Mouse (Mus musculus) myocyte (in vitro differentiated cells): ENCODE measurements at regions not wholly inside any gene's neighbourhood (a gene's known extent, or its start where the extent isn't known, plus 50 kb on each side); places are given as distances from the start of the nearest gene placed in this dataset.

Experiments used
- H3K27me3 ChIP-seq: one replicate; pipeline ENCODE4 v1.6.1; 2011; ENCODE audit not compliant: control insufficient read depth, insufficient read depth, insufficient read length
- H3K36me3 ChIP-seq: one replicate; pipeline ENCODE4 v1.6.1; 2011; ENCODE audit not compliant: control insufficient read depth, insufficient read depth
- H3K4me2 ChIP-seq: one replicate; pipeline ENCODE4 v1.6.1; 2011; ENCODE audit warnings: low read depth, control low read depth
- H3K4me3 ChIP-seq: one replicate; pipeline ENCODE4 v1.5.1; 2011; ENCODE audit warnings: mild to moderate bottlenecking, control low read depth, moderate library complexity
- H3K79me2 ChIP-seq: one replicate; pipeline ENCODE4 v1.6.1; 2011; ENCODE audit not compliant: control insufficient read depth, insufficient read depth
- H3ac ChIP-seq: one replicate; pipeline ENCODE4 v1.6.1; 2011; ENCODE audit not compliant: control insufficient read depth, insufficient read length
- CEBPB ChIP-seq: IDR thresholded peaks from 2 replicates; pipeline ENCODE4 v1.6.1; 2011; ENCODE audit warnings: mild to moderate bottlenecking, moderate library complexity; ENCODE audit not compliant: poor library complexity, insufficient read depth, severe bottlenecking
- E2F4 ChIP-seq: IDR thresholded peaks from one replicate; pipeline ENCODE4 v1.6.1; 2011; ENCODE audit warnings: mild to moderate bottlenecking, control low read depth, moderate library complexity; ENCODE audit not compliant: insufficient read depth
- MAX ChIP-seq: IDR thresholded peaks from one replicate; pipeline ENCODE4 v1.6.1; 2011; ENCODE audit warnings: low read depth, mild to moderate bottlenecking, control low read depth
- MYOD1 ChIP-seq, 3 experiments: IDR thresholded peaks; one replicate each; pipeline ENCODE4 v1.6.1; 2011; ENCODE audit warnings: control low read depth in 2 of 3, low read depth in 2 of 3, mild to moderate bottlenecking in 2 of 3, moderate library complexity in 1 of 3; ENCODE audit not compliant: insufficient read length in 2 of 3, control insufficient read depth in 1 of 3
- MYOG ChIP-seq, 3 experiments: IDR thresholded peaks; one replicate each; pipeline ENCODE4 v1.6.1; 2011; ENCODE audit warnings: control low read depth in 2 of 3, low read depth in 2 of 3, mild to moderate bottlenecking in 2 of 3; ENCODE audit not compliant: insufficient read length in 2 of 3, control insufficient read depth in 1 of 3, insufficient read depth in 1 of 3
- POLR2A ChIP-seq: IDR thresholded peaks from one replicate; pipeline ENCODE4 v1.6.1; 2011; ENCODE audit warnings: low read depth, mild to moderate bottlenecking, control low read depth, moderate library complexity; ENCODE audit not compliant: insufficient read length
- POLR2AphosphoS2 ChIP-seq: IDR thresholded peaks from one replicate; pipeline ENCODE4 v1.6.1; 2011; ENCODE audit warnings: low read depth, control low read depth; ENCODE audit not compliant: insufficient read length
- REST ChIP-seq: IDR thresholded peaks from one replicate; pipeline ENCODE4 v1.6.1; 2011; ENCODE audit warnings: mild to moderate bottlenecking, control low read depth, moderate library complexity; ENCODE audit not compliant: insufficient read depth, insufficient read length
- SRF ChIP-seq: IDR thresholded peaks from one replicate; pipeline ENCODE4 v1.6.1; 2011; ENCODE audit warnings: low read depth; ENCODE audit not compliant: control insufficient read depth, insufficient read length
- TCF12 ChIP-seq: IDR thresholded peaks from one replicate; pipeline ENCODE4 v1.6.1; 2011; ENCODE audit warnings: mild to moderate bottlenecking, control low read depth; ENCODE audit not compliant: poor library complexity, insufficient read depth, severe bottlenecking
- TCF3 ChIP-seq: IDR thresholded peaks from one replicate; pipeline ENCODE4 v1.6.1; 2011; ENCODE audit warnings: low read depth, control low read depth; ENCODE audit not compliant: insufficient read length
- USF1 ChIP-seq: IDR thresholded peaks from one replicate; pipeline ENCODE4 v1.6.1; 2011; ENCODE audit warnings: low read depth, mild to moderate bottlenecking, control low read depth, moderate library complexity

DNA sequence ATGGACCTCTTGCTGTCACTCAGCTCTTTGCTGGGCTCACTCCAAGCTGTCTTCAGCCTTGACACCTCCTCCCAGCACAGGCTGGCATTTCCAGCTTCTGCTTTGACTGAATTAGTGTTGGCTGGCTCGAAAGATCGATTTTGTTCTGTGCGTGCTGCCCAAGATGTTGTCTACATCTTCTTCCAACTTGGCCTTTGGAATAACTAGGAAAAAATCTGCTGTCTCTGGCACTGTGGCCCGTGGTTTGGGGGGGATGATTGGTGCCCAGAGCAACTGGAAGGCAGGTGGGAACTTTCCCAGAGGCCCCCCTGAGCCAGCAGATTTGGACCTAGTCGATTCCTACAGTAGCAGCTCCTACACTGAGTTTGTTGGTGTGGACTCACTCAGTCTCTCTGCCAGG, 76.9 kb downstream of the Psmg1 start:
- no peaks in the 10 kb centered on the region for H3K27me3 ChIP-seq
- H3K36me3 ChIP-seq: no peaks in the 10 kb centered on the region
- no peak overlapping the region for H3ac ChIP-seq
- H3K4me3 ChIP-seq: no peak overlapping the region
- no peak overlapping the region for H3K4me2 ChIP-seq
- TF ChIP-seq MAX (no peak), USF1 (no peak), POLR2AphosphoS2 (no peak), E2F4 (no peak), CEBPB (no peak), TCF3 (no peak), MYOD1 (IDR thresholded peaks at IDR 0.05; ENCODE audit: control insufficient read depth in 1 of 3, insufficient read length in 2 of 3, low read depth in 2 of 3) (no peak), REST (no peak), MYOG (IDR thresholded peaks at IDR 0.05; ENCODE audit: control insufficient read depth in 1 of 3, insufficient read depth in 1 of 3, insufficient read length in 2 of 3, low read depth in 2 of 3) (no peak), TCF12 (no peak), POLR2A (no peak), SRF (no peak)
- H3K79me2 ChIP-seq: no peaks in the 10 kb centered on the region

DNA sequence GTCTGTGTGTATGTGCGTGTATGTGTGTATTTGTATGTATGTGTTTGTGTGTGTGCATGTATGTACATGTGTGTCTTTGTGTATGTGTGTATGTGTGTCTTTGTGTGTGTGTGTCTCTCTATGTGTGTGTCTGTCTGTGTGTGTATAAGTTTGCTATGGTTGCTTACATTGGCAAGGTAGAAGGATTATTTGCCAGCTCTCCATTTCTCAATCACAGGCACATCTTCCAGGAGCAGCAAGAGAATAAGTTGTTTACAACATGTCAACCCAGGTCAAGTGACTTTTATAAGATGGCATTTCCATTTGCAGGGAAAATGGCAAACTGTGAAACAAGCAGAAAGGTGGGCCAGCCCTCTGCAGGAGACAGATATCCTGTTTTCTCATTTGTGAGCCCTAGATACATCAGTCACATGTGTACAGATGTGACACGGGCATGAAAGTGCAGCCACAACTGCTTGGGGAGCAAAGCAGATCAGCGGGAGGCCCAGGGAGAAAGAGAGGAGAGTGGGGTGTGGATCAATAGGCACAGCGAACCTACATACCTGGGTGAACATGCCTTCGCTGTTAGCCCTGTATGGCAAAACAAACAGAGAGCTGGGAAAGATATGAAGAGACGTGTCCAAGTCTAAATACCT, 86.1 kb downstream of the Psmg1 start:
- no peaks in the 10 kb centered on the region for H3K27me3 ChIP-seq
- H3ac ChIP-seq: no peak overlapping the region
- H3K4me2 ChIP-seq: no peak overlapping the region
- H3K79me2 ChIP-seq: no peaks in the 10 kb centered on the region
- H3K4me3 ChIP-seq: no peak overlapping the region
- H3K36me3 ChIP-seq: no peaks in the 10 kb centered on the region
- no peak for TF ChIP-seq MYOD1 (IDR thresholded peaks at IDR 0.05; ENCODE audit: control insufficient read depth in 1 of 3, insufficient read length in 2 of 3, low read depth in 2 of 3)
- no peak for TF ChIP-seq E2F4
- no peak for TF ChIP-seq USF1
- TF ChIP-seq POLR2AphosphoS2: no peak
- no peak for TF ChIP-seq CEBPB
- TF ChIP-seq POLR2A: no peak
- no peak for TF ChIP-seq REST
- no peak for TF ChIP-seq MAX
- no peak for TF ChIP-seq TCF3
- no peak for TF ChIP-seq TCF12
- TF ChIP-seq SRF: no peak
- TF ChIP-seq MYOG (IDR thresholded peaks at IDR 0.05; ENCODE audit: control insufficient read depth in 1 of 3, insufficient read depth in 1 of 3, insufficient read length in 2 of 3, low read depth in 2 of 3): no peak

DNA sequence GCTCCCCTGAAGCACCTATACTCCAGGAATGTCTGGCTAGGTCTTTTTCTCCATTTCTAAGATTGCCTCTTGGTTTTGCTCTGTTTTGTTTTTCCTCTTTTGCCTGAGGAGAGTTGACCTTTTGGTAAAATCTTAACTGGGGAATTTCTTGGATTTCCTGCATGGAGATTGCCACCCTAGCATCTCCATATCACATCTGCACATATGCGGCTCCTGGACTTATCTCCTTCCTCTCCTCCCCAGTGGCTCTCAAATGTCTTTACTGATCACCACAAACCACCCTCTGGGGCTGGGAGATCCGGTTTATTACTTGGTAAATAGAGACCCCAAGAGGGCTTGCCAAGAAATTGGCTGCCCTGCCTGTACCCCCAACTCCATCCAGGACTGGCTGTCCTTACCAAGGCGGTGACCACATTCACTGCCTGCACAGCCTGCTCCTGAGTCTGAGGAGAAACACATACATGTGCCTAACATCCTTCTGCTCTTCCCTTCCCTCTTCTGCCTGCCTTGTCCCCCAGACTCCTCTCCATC, 87.3 kb downstream of the Psmg1 start:
- no peak overlapping the region for H3ac ChIP-seq
- H3K79me2 ChIP-seq: no peaks in the 10 kb centered on the region
- no peak overlapping the region for H3K4me3 ChIP-seq
- no peak overlapping the region for H3K4me2 ChIP-seq
- H3K36me3 ChIP-seq: no peaks in the 10 kb centered on the region
- H3K27me3 ChIP-seq: no peaks in the 10 kb centered on the region
- TF ChIP-seq TCF12: no peak
- TF ChIP-seq E2F4: no peak
- no peak for TF ChIP-seq POLR2AphosphoS2

DNA sequence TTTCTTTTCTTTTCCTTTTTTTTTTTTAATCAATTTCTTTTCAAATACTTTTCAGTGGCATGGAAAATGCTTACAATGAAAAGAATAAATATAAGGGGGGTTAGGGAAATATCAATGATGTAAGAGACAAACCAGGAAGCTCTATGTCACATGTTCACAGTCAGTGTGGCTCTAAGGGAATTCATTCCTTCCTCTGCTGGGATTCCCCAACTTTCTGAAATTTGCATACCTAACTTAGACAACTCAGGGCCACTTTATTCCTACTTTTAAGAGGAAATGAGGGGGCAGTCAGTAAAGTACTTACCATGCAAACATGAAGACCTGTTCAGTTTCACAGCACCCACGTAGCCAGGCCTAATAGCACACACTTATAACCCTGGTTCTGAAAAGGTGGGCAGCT, 88.6 kb downstream of the Psmg1 start:
- Histone ChIP-seq H3ac (no peak overlapping the region), H3K27me3 (no peaks in the 10 kb centered on the region), H3K4me3 (no peak overlapping the region), H3K36me3 (no peaks in the 10 kb centered on the region), H3K79me2 (no peaks in the 10 kb centered on the region), H3K4me2 (no peak overlapping the region)
- TF ChIP-seq POLR2AphosphoS2 (no peak), CEBPB (no peak), MYOD1 (IDR thresholded peaks at IDR 0.05; ENCODE audit: control insufficient read depth in 1 of 3, insufficient read length in 2 of 3, low read depth in 2 of 3) (no peak), TCF12 (no peak), MAX (no peak), MYOG (IDR thresholded peaks at IDR 0.05; ENCODE audit: control insufficient read depth in 1 of 3, insufficient read depth in 1 of 3, insufficient read length in 2 of 3, low read depth in 2 of 3) (no peak), REST (no peak), TCF3 (no peak), E2F4 (no peak), POLR2A (no peak), USF1 (no peak), SRF (no peak)

DNA sequence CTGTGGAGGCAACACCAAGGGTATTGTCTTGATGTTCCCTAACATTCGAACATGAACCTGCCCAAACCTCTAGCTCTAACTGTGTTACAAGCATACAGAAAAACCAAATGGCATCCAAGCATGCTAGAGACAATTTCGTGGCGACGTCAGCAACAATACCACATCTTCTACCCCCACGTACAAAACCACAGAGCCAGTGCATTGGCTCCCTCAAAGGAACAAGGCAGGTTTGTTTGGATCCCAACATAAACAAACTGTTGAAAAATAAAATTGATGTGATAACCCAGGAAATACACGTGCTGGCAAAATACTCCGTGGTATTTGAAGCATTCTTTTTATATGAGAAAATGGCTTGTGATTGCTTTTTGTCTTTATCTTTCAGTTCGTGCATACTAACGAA, 89.4 kb downstream of the Psmg1 start:
- H3ac ChIP-seq: no peak overlapping the region
- TF ChIP-seq TCF3: no peak
- H3K4me2 ChIP-seq: no peak overlapping the region
- no peaks in the 10 kb centered on the region for H3K79me2 ChIP-seq
- no peaks in the 10 kb centered on the region for H3K36me3 ChIP-seq
- H3K27me3 ChIP-seq: no peaks in the 10 kb centered on the region
- no peak overlapping the region for H3K4me3 ChIP-seq
